Mouse (Mus musculus): ENCODE data around the gene Ubl4a.
A peak's percentile ranks its signal among the peaks of the same experiment; 100 is the strongest.
"Not testable (repeated sequence)": the region's sequence is repeated elsewhere in the genome, so short reads cannot be mapped to it uniquely, and the experiment has no call there.

Ubl4a gene

DNA sequence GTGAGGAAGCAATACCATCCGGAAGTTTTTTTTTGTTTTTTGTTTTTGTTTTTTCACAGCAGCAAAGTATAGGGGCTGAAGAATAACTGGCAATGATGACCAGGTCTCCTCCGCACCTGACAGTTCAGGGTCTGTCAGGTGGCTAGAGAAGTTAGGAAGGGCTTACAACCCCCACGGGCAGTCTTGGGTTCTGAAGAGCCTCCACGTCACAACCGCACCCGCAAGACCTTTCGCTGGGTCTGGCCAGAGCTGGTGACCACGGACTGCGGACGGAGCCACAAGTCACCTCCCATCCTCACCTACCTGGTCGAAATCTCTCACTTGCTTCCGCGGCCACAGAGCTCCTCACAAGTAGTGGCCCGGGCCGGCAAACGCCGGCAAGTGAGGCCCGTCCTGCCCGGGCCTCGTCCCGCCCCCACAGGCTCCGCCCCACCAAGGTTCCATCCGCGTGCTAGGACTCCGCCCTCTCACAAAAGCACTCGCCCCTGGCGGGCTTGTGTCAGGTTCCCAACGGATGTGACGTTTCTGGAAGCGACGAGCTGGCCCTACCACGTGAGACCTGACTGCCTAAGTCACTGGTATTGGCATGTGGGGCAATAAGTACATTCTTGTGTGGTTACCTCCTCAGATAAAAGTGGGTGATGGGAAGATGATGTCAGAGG lies at the start of gene Ubl4a, which contains the start of gene Slc10a3:
Ubl4a (minus strand) TSS at position 331 of the 662 bp plus-strand sequence.
Slc10a3 (minus strand) TSS at position 462 of the 662 bp plus-strand sequence.
- DNase-seq (ENCODE audit: low read depth, low spot score), result peak; percentile 91

DNA sequence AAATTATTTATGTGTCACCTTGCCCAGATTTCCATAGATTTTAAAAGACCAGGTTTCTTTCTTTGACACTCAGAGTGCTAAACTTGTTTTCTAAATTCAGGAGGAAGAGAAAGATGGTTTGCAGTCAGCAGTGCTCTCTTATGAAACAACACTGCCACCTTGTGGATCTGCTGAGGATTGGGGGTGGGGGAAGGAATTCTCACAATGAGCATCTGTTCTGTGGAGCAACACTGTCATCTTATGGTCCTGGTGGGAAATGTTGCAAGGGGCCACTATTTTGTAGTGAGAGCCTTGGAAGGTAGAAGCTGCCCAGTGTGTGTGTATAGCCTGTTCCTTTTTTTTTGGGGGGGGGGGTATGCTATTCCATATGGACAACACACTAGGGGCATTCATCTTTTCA lies 40.4 kb upstream of the Ubl4a start:
- peak; percentile 66 for DNase-seq (ENCODE audit: low read depth, low spot score)

DNA sequence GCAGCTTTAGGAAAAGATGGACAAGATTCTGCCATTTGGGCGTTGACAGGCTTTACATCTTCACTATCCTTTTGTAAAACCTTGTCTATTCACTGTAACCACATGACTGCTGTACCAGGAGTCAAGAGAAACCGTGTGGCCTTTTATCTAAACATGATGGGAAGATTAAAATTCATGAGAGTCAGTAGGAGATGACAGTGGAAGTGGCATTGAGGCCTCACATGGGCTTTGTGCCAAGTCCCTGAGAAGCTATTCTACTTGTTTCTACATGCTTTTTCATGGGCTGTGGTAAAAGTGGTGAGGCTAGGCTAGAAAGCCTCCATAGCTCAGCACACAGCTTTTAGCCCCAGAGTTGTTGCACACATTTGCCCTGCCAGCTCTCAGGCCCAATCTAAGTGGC lies 35.3 kb upstream of the Ubl4a start:
- no peak for DNase-seq (ENCODE audit: low read depth, low spot score)

DNA sequence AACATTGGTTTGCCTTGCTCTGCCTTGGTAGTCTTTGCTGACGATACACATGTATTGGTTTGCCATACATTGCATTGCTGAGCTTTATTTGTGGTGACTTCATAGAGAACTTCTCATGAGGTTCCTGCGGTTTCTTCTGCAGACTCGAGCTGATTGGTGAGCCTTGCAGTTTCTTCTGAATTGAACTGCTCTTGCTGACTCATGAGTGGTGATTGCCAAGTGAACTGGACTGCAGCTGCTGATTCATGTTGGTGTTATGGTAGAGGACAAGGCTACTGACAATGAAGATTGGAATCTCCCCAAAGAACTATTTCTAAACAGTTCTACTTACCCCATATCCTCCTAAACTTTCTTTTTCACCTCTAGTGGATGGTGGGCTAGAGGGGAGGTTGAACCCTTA lies 27.1 kb upstream of the Ubl4a start:
- DNase-seq (ENCODE audit: low read depth, low spot score), result no peak

DNA sequence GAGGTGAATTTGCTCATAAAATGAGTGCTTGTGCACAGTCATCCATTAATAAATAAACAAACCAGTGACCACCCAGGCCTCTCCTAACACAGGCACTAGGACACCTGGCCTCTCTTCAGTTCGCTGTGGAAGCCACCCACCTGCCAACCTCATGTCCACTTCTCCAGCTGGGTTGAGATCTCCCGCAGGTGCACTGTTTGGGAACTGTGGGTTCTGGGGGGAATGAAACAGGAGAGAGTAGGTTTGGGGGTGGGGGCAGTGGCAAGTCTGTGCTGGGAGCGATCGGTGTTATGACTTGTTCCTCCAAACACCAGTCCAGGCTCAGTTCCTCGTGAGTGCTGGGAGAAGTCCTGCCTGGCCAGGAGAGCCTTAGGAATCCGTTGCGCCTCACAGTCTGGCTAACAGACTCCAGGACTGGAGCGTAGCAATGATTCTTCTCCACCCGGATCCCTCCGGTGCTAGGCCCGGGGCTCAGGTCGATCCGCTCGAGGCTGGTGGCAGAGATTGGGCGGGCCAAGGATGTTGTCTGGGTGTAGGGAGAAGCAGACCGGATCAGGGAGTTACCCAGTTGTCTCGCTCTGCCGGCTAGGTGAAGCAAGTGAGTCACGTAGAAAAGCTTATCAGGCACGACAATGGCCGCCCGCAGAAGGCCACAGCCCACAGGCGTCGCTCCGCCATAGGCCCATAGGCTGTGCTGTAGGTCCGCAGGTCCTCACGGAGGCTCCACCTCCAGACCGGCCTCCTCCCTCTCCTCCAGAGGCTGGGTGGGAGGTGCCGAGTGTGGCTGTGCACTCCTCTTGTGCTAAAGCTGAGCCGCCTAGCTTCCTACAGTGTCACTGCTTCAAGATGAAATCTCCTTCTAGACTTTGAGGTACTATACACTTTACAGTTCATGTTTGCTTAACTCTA lies 19.8 kb upstream of the Ubl4a start, which contains the start of the genes Fam3a and Ikbkg:
Fam3a (minus strand) TSS at position 738 of the 909 bp plus-strand sequence.
Ikbkg (plus strand) TSS at position 756 of the 909 bp plus-strand sequence.
- DNase-seq (ENCODE audit: low read depth, low spot score), result peak; percentile 84

DNA sequence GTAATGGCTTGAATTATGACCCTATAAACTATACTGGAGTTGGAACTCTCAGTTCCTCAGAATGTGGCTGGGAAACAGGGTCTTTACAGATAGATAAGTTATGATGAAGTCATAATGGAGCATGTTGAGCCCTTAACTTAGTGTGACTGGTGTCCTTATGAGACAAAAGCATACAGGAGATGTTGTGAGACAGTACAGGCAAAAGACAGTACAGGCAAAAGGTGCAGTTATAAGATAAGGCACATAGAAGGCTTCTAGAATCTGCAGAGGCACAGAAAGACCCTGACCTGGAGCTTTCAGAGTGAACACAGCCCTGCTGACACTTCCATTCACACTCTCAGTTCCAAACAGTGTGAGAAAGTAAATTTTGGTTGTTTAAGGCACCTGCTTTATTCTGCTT lies 15.1 kb upstream of the Ubl4a start:
- DNase-seq (ENCODE audit: low read depth, low spot score), result no peak

DNA sequence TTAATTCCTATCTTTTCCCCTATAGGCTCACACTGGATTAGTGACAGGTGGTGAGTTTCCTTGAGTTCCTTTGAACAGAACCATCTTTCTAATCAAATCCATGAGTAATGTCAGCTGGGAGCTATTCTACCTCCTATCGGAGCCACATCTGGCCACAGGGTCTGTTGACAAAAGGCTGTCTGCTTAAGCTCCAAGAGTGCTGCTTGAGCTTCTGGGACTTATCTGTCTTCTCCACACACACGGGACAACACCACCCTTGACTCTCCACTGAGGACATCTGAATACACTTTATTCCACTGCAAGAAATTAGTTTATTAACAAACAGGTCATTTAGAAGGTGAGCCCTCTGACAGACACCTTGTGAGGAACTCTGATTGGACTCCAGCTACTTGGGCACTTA lies 11.4 kb upstream of the Ubl4a start:
- DNase-seq (ENCODE audit: low read depth, low spot score), result no peak

DNA sequence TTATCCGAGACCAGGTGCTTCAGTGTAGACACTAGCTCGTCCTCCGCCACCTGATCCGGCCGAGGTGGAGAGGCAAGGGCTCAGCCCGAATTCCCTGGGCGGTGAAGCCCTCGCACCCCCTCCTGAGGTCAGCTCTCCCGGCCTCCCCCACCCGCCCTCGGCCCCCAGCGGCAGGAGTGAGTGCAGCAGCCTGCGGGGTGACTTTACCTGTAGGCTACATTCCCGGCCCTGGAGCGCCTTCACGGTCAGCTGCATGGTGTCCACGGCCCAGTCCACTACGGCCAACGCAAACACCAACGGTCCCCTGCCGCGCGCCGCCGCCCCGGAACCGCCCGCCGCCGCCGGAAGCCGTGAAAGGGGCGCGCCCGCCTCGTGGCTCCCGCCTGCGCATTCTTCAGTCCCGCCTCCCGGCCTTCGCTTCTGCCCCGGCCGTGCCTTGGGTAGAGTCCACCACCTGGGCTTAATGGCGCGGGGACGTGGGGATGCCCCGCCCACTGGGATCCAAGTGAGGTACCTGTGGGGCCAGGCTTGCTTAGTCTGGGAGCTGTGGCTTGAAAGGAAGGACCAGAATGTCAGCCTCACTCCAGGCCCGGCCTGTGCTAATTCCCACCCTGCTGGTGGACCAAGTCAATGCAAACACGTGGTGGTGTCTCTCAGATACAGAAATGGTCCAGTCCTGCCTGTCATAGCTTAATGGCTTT lies 4.7 kb downstream of the Ubl4a start:
- DNase-seq (ENCODE audit: low read depth, low spot score), result peak; percentile 27

DNA sequence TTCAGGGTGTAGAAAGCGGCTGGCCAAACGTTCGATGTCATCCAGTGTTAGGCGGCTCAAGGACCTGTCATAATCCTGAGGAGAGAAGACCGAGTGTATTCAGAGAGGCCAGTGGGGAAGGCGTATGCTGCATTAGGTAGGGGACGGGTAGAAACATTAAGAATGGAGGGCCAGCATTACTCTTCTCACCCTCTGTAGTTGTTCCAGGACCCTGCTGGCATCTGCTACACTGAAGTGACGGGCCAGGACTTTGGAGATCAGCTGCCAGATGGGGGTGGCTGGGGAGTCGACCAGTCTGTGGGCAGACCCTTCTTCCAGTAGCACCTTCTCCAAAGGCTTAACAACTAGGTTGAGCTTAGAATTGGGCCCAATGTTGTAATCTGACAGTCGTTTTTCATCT lies 5.5 kb downstream of the Ubl4a start:
- DNase-seq (ENCODE audit: low read depth, low spot score), result no peak

DNA sequence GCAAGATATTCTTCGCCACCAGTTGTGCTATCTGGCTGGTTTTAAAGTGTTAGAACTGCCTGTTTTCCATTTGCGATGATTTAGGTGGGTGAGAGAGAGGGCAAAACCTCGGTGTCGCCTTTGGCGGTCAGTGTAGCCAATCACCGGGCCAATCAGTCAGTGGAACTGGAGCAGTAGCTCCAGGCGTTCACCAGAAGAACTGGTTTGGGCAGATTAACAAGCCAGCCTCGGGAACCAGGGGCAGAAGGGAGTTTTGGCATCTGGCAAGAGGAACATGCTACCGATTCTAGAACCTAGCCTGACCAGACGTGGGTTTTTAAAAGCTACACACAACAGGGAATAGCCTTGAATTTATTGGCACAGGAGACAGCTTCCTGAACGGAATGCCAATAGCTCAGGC lies 13.8 kb downstream of the Ubl4a start:
- no peak for DNase-seq (ENCODE audit: low read depth, low spot score)

DNA sequence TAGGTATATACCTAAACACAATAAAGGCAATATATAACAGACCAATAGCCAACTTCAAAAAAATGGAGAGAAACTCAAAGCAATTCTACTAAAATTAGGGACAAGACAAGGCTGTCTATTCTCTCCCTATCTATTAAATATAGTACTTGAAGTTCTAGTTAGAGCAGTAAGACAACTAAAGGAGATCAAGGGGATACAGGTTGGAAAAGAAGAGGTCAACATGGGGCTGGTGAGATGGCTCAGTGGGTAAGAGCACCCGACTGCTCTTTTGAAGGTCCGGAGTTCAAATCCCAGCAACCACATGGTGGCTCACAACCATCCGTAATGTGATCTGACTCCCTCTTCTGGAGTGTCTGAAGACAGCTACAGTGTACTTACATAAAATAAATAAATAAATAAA lies 15.9 kb downstream of the Ubl4a start:
- not testable (repeated sequence) for DNase-seq (ENCODE audit: low read depth, low spot score)

DNA sequence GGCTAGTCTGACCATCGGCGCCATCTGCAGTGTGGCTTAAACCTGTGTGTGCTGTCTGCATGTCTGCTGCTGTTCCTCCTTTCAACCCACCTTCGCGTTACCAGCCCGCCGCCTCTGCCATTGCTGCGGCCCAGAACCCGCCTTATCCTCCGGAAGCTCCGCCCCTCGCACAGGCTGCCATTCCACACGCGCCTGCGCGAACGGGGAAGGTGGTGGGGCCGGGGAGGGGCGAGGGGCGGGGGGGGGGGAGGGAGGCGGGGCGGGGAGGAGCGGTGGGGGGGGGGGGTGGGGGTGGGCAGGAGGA lies 19.6 kb downstream of the Ubl4a start, which contains the start of gene Lage3:
Lage3 (minus strand) TSS at position 152 of the 304 bp plus-strand sequence.
- peak; percentile 56 for DNase-seq (ENCODE audit: low read depth, low spot score)

DNA sequence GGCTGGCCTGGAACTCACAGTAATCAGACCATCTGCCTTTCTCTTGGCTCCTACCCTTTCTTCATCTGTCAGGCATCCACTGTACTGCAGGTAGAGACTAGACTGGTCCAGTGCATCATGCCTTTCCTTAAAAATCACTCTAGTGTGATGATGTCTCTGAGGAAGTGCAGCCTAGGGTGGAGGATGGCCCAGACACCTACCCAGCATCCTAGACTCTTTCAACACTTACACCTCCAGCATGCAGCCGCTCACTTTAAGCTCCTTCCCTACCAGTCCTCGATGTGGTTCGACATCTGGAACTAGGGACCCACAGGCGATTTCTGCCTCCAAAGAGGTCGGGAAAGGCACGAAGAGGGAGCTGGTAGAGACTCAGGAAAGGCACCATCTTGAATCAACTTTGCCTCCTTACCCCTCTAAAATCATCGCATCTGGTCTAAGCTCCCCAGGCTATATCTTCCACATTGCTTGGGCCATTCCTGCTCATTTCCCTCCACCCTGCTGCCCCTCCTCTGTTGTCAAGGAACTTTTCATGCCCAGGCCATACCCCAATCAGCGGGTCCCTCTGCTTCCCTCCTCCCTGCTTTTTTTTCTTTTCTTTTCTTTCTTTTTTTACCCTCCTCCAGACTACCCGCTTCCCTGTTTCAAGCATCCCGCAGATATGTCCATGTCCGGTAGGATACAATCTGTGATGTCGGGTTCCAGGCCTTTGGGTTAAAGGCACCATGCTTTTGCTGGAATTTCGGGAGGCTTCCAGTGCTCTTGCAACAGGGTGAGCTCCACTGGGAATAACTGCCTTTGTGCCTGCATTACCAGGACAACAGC lies 20.2 kb downstream of the Ubl4a start:
- DNase-seq (ENCODE audit: low read depth, low spot score), result no peak

DNA sequence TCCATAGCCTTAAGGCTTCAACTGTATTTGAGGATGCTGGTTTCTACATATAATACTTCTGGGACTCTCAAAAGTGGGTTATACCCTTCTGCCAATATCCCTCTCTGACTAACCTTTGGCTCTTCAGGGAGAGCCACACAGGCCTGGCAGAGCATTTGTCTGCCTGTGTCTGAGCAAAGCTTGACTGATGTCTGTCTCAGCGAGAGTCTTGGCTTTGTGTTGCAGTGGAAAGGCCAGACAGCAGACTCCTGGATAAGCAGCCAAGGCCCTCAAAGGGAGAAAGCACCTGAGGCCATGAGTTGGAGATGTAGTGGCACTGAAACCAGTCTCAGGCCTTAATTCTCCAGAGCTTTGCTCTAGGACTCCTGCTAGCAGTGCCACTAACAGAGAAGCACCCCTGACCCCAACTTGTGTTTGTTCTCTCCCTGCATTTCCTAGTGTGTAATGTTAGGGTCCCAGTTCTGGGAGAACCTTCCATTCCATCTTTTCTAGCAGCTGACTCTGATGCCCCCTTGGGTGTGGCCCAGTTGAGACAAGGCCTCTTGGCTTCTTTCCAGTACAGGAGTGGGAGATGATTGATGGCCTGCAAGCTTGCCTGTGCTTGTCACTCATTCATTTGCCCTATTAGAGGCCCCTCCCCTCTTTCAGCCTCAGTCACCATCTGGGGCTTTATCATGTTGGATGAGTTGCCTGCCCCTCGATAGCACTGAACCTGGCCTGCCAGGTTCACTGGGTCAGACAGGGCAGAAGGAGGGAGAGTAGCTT lies 42.7 kb downstream of the Ubl4a start:
- DNase-seq (ENCODE audit: low read depth, low spot score), result no peak

DNA sequence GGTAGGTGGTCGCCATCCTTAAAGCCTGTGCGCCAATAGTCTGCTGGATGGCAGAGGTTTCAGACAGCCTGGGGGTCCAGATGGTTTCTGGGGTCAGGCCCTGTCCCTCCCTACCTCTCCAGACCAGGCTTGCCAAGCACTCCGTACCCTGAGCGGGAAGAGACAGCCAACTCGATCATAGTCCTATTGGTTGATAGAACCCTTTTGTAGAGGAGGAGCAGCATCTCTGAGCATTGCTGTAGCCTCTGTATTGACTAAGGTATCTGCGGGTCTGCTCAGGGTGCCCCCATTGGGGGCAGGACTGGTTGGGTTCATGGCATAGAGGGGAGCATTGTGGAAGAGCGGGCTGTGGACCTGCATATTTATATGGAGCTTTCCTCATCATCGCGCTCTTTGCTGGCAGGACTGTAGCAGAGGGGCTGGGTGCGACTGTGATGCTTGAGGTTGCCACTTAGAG lies 43.8 kb downstream of the Ubl4a start:
- no peak for DNase-seq (ENCODE audit: low read depth, low spot score)

DNA sequence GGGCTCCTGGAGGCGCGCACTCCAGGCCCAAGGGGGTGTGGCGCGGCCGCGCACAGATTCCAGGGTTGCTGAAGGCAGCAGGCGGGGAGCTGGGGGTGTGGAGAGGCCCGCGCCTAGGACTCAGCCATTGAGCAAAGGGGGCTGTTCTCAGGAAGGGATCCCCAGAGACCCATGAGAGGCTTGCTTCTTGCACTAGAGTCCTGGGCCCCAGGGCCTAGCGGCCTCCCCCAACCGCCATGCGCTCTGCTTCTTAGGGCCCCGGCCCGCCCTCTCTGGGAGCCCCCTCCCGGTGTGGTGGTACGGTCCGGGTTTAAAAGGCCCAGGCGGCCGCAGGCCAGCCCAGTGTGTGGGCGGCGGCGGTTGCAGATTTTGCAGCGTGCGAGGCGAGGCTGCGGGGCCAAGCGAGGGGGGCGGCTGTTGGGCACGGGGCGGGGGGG lies 44.3 kb downstream of the Ubl4a start, which contains the start of gene Plxna3:
Plxna3 (plus strand) TSS at position 342 of the 437 bp plus-strand sequence.
- peak; percentile 29 for DNase-seq (ENCODE audit: low read depth, low spot score)
